Mouse (Mus musculus) midbrain, postnatal 0 days (tissue): ENCODE results near the gene Cisd2. TPM values are rescaled to one million over a fixed set of nuclear protein-coding genes. Genes with fewer than 3 reads are reported as not detected.

ENCODE experiments used
- ATAC-seq: fragments of 200-750 bp; cut with Nextera tagmentation; 2 replicates; pipeline ENCODE4 v1.8.0; 2017; ENCODE audit warnings: moderate number of reproducible peaks, mild to moderate bottlenecking, moderate TSS enrichment, moderate library complexity; ENCODE audit not compliant: low FRiP score
- DNase-seq: peaks from one replicate; pipeline ENCODE4 v3.0.0-alpha.2; 2015; ENCODE audit warnings: low spot score
- H3K27ac ChIP-seq: fragments of 300-500 bp; sonication (generic); 2 replicates; pipeline ENCODE4 v1.5.1; 2014; ENCODE audit warnings: low read depth, mild to moderate bottlenecking, low read length, mixed read lengths
- H3K27me3 ChIP-seq: fragments of 300-500 bp; sonication (generic); 2 replicates; pipeline ENCODE4 v1.6.1; 2014; ENCODE audit warnings: low read length, control low read depth, mixed read lengths; ENCODE audit not compliant: insufficient read depth
- H3K36me3 ChIP-seq: fragments of 300-500 bp; sonication (generic); 2 replicates; pipeline ENCODE4 v1.6.1; 2014; ENCODE audit warnings: low read length, control low read depth, mixed read lengths; ENCODE audit not compliant: insufficient read depth
- H3K4me1 ChIP-seq: fragments of 300-500 bp; sonication (generic); 2 replicates; pipeline ENCODE4 v1.6.1; 2014; ENCODE audit warnings: mild to moderate bottlenecking, control low read depth, antibody characterized with exemption, low read length, mixed read lengths; ENCODE audit not compliant: insufficient read depth
- H3K4me2 ChIP-seq: fragments of 300-500 bp; sonication (generic); 2 replicates; pipeline ENCODE4 v1.6.1; 2014; ENCODE audit warnings: low read depth, mild to moderate bottlenecking, low read length, mixed read lengths; ENCODE audit not compliant: poor library complexity, severe bottlenecking
- H3K4me3 ChIP-seq: fragments of 300-500 bp; sonication (generic); 2 replicates; pipeline ENCODE4 v1.5.1; 2014; ENCODE audit warnings: low read depth, mild to moderate bottlenecking, low read length, moderate library complexity
- H3K9ac ChIP-seq: fragments of 300-500 bp; sonication (generic); replicated peaks from 2 replicates; pipeline ENCODE4 v1.6.1; 2014; ENCODE audit warnings: mild to moderate bottlenecking, low read length, moderate library complexity, mixed read lengths; ENCODE audit not compliant: poor library complexity, severe bottlenecking
- H3K9me3 ChIP-seq: fragments of 300-500 bp; sonication (generic); 2 replicates; pipeline ENCODE4 v1.6.1; 2016; ENCODE audit warnings: low read length, control low read depth
- CTCF ChIP-seq: IDR thresholded peaks from 2 replicates; pipeline ENCODE4 v1.5.1; 2016; ENCODE audit warnings: antibody characterized with exemption, mild to moderate bottlenecking
- WGBS: fragments of 180-500 bp; shearing (Covaris S2); extraction: QIAGEN DNeasy Blood & Tissue Kit; methylation state at CpG from one replicate; pipeline ENCODE4 v1.1.7; 2014; 5-methylcytosine and 5-hydroxymethylcytosine counted together
- polyA plus RNA-seq: library from polyadenylated mRNA; unstranded; fragments of >200 nt; fragmentation: Nextera tagmentation; extraction: Ambion mirVana; gene quantifications from 2 replicates; pipeline ENCODE4 v1.2.1, GENCODE M21; 2015
- total RNA-seq: library from RNA; depleted of rRNA; stranded (reverse); fragments of >200 nt; gene quantifications from 2 replicates; pipeline ENCODE4 v1.2.3, GENCODE M21; 2014

Gene Cisd2
- total and polyA plus RNA-seq, 2 experiments from 2014 or later: 26.8 to 43.7 TPM

GRCm38 (mm10) chr3:135396081-135396480 lies 27.6 kb downstream of the Cisd2 start:
- WGBS: 74% methylated on average over 6 of the region's 6 CpGs
- TF ChIP-seq CTCF: no peak
- DNase-seq: no peak

DNA sequence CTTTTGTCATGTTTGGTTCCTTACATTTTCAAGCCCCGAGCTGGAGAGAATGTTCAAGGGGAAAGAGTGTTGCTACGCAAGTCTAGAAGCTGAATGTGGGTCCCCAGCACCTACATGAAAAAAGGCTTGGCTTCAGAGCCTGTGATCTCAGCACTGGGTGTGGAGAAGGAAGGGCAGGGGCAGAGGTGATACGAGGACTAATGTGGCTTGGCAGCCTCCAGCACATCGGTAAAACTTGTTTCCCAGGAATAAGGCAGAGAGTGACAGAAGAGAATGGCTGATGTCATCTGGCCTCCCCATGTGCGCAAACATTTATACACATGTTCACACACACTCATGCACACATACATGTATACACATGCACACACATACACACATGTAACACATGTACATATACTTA lies 28.6 kb downstream of the Cisd2 start:
- Histone ChIP-seq H3K36me3 (no peaks in the 10 kb centered on the region), H3K4me2 (no peak overlapping the region), H3K9me3 (no peaks in the 10 kb centered on the region), H3K4me3 (no peak overlapping the region), H3K27ac (no peak overlapping the region), H3K9ac (no peak overlapping the region), H3K4me1 (no peaks in the 10 kb centered on the region), H3K27me3 (no peaks in the 10 kb centered on the region)
- no peak for TF ChIP-seq CTCF
- 87% methylated on average over 5 of the region's 5 CpGs for WGBS
- no peak for ATAC-seq
- no peak for DNase-seq

More at GRCm38 (mm10) chr3:135396081-135396480, 27.6 kb downstream of the Cisd2 start:
- H3K27ac ChIP-seq: no peak overlapping the region
- H3K4me2 ChIP-seq: no peak overlapping the region
- no peak for ATAC-seq
- no peaks in the 10 kb centered on the region for H3K36me3 ChIP-seq
- H3K4me1 ChIP-seq: no peaks in the 10 kb centered on the region
- H3K27me3 ChIP-seq: no peaks in the 10 kb centered on the region
- no peak overlapping the region for H3K9ac ChIP-seq
- H3K4me3 ChIP-seq: no peak overlapping the region
- no peaks in the 10 kb centered on the region for H3K9me3 ChIP-seq

GRCm38 (mm10) chr3:135393186-135393585 lies 30.5 kb downstream of the Cisd2 start:
- 82% methylated on average over 6 of the region's 6 CpGs for WGBS
- H3K9ac ChIP-seq: no peak overlapping the region
- H3K4me1 ChIP-seq: no peaks in the 10 kb centered on the region
- no peaks in the 10 kb centered on the region for H3K36me3 ChIP-seq
- H3K27ac ChIP-seq: no peak overlapping the region
- no peak overlapping the region for H3K4me2 ChIP-seq
- H3K4me3 ChIP-seq: no peak overlapping the region
- DNase-seq (no peak), ATAC-seq (no peak)
- TF ChIP-seq CTCF: no peak
- no peaks in the 10 kb centered on the region for H3K9me3 ChIP-seq
- no peaks in the 10 kb centered on the region for H3K27me3 ChIP-seq

GRCm38 (mm10) chr3:135379868-135380267 lies 43.9 kb downstream of the Cisd2 start:
- no peak for TF ChIP-seq CTCF
- DNase-seq: no peak
- Histone ChIP-seq H3K9ac (no peak overlapping the region), H3K36me3 (no peaks in the 10 kb centered on the region), H3K27me3 (no peaks in the 10 kb centered on the region), H3K27ac (no peak overlapping the region), H3K4me3 (no peak overlapping the region), H3K4me1 (no peaks in the 10 kb centered on the region), H3K9me3 (no peaks in the 10 kb centered on the region), H3K4me2 (no peak overlapping the region)
- WGBS: 93% methylated on average over 4 of the region's 4 CpGs
- ATAC-seq: no peak

GRCm38 (mm10) chr3:135377445-135377844 lies 46.3 kb downstream of the Cisd2 start:
- H3K4me3 ChIP-seq: no peak overlapping the region
- 89% methylated on average over 10 of the region's 10 CpGs for WGBS
- H3K27me3 ChIP-seq: no peaks in the 10 kb centered on the region
- no peak overlapping the region for H3K9ac ChIP-seq
- no peak overlapping the region for H3K4me2 ChIP-seq
- no peak overlapping the region for H3K27ac ChIP-seq
- H3K36me3 ChIP-seq: no peaks in the 10 kb centered on the region
- no peaks in the 10 kb centered on the region for H3K9me3 ChIP-seq
- ATAC-seq: no peak
- no peak for TF ChIP-seq CTCF
- no peaks in the 10 kb centered on the region for H3K4me1 ChIP-seq
- no peak for DNase-seq

GRCm38 (mm10) chr3:135375836-135376235 lies 47.9 kb downstream of the Cisd2 start:
- no peak overlapping the region for H3K4me3 ChIP-seq
- ATAC-seq (no peak), DNase-seq (no peak)
- H3K4me2 ChIP-seq: no peak overlapping the region
- no peaks in the 10 kb centered on the region for H3K36me3 ChIP-seq
- no peaks in the 10 kb centered on the region for H3K4me1 ChIP-seq
- H3K27ac ChIP-seq: no peak overlapping the region
- no peak for TF ChIP-seq CTCF
- no peak overlapping the region for H3K9ac ChIP-seq
- no peaks in the 10 kb centered on the region for H3K9me3 ChIP-seq
- 87% methylated on average over 3 of the region's 3 CpGs for WGBS
- no peaks in the 10 kb centered on the region for H3K27me3 ChIP-seq
